9 mouse cellular contexts compared by ENCODE assay signal in genomic region chr16:21644574-21644973, GRCm38 (mm10). TPM values are rescaled to one million over a fixed set of nuclear protein-coding genes. Genes with fewer than 3 reads are reported as not detected.
A peak's percentile ranks its signal among the peaks of the same experiment; 100 is the strongest.
DNase-seq lines count a peak whose midpoint lies in the region; ATAC-seq and TF ChIP-seq lines count a peak whose summit lies in the region.
"Had no signal": no experiment of that assay in that cellular context is flagged by ENCODE, and none has a peak within 500 bp of the region (broad histone marks: within the 10 kb centered on the region; RNA-seq: fewer than 3 reads in every experiment).

No protein-coding gene starts in this region.

- H3K9ac ChIP-seq in heart, embryonic 12.5 days: no peak overlapping the region
- no peak overlapping the region for H3K9ac ChIP-seq in forebrain, postnatal 0 days
- H3K9ac ChIP-seq in liver, embryonic 15.5 days: no peak overlapping the region

- H3K4me3 ChIP-seq in heart, embryonic 12.5 days: no peak overlapping the region
- peak overlapping the region; percentile 64 for H3K4me3 ChIP-seq in E14TG2a.4 (replicated peaks; ENCODE audit: low read length)
- no peak overlapping the region for H3K4me3 ChIP-seq in forebrain, postnatal 0 days (ENCODE audit: low read depth, low read length)
- H3K4me3 ChIP-seq in liver, embryonic 15.5 days (replicated peaks): no peak overlapping the region

- peaks cover 59% of the 10 kb centered on the region for H3K4me1 ChIP-seq in heart, embryonic 12.5 days (replicated peaks)
- H3K4me1 ChIP-seq in E14TG2a.4 (replicated peaks; ENCODE audit: low read depth, low read length): peaks cover 13% of the 10 kb centered on the region
- no peaks in the 10 kb centered on the region for H3K4me1 ChIP-seq in forebrain, postnatal 0 days (ENCODE audit: insufficient read depth)
- H3K4me1 ChIP-seq in liver, embryonic 15.5 days (replicated peaks): peaks cover 26% of the 10 kb centered on the region

- H3K9me3 ChIP-seq in heart, embryonic 12.5 days (replicated peaks): peaks cover 9% of the 10 kb centered on the region
- H3K9me3 ChIP-seq in E14TG2a.4 (ENCODE audit: low read length): no peaks in the 10 kb centered on the region
- no peaks in the 10 kb centered on the region for H3K9me3 ChIP-seq in forebrain, postnatal 0 days (ENCODE audit: low read length)
- no peaks in the 10 kb centered on the region for H3K9me3 ChIP-seq in liver, embryonic 15.5 days (replicated peaks)

- no peak overlapping the region for H3K27ac ChIP-seq in heart, embryonic 12.5 days (ENCODE audit: poor library complexity, severe bottlenecking)
- H3K27ac ChIP-seq in forebrain, postnatal 0 days (ENCODE audit: low read depth, low read length): 0 out of 2 replicates have a peak overlapping the region, but pooled peaks have one; percentile 35
- peak overlapping the region; percentile 53; the same call in 1 of the 2 replicates for H3K27ac ChIP-seq in liver, embryonic 15.5 days (replicated peaks)

- ATAC-seq in heart, embryonic 12.5 days (ENCODE audit: insufficient number of reproducible peaks, low FRiP score): no peak
- ATAC-seq in forebrain, postnatal 0 days: no peak
- no peak for ATAC-seq in liver, embryonic 15.5 days (ENCODE audit: insufficient read depth)

- no peaks in the 10 kb centered on the region for H3K27me3 ChIP-seq in heart, embryonic 12.5 days (replicated peaks)
- H3K27me3 ChIP-seq in E14TG2a.4 (ENCODE audit: insufficient read depth, low read length): no peaks in the 10 kb centered on the region
- H3K27me3 ChIP-seq in forebrain, postnatal 0 days (ENCODE audit: insufficient read depth, low read length): no peaks in the 10 kb centered on the region
- no peaks in the 10 kb centered on the region for H3K27me3 ChIP-seq in liver, embryonic 15.5 days

- 78% methylated on average over 3 of the region's 3 CpGs for WGBS in heart, embryonic 12.5 days
- 64% methylated on average over 3 of the region's 3 CpGs for WGBS in forebrain, postnatal 0 days
- 74% methylated on average over 3 of the region's 3 CpGs for WGBS in liver, embryonic 15.5 days (ENCODE audit: insufficient replicate concordance)

- peaks cover 25% of the 10 kb centered on the region for H3K36me3 ChIP-seq in heart, embryonic 12.5 days
- H3K36me3 ChIP-seq in E14TG2a.4 (ENCODE audit: insufficient read depth, low read length): peaks cover 8% of the 10 kb centered on the region; the same call in 1 of the 2 replicates
- peaks cover 27% of the 10 kb centered on the region for H3K36me3 ChIP-seq in forebrain, postnatal 0 days (ENCODE audit: insufficient read depth)
- H3K36me3 ChIP-seq in liver, embryonic 15.5 days (replicated peaks): no peaks in the 10 kb centered on the region

- H3K4me2 ChIP-seq in heart, embryonic 12.5 days: 0 out of 2 replicates have a peak overlapping the region, but pooled peaks have one; percentile 17
- no peak overlapping the region for H3K4me2 ChIP-seq in forebrain, postnatal 0 days (ENCODE audit: low read depth)
- 0 out of 2 replicates have a peak overlapping the region, but pooled peaks have one; percentile 40 for H3K4me2 ChIP-seq in liver, embryonic 15.5 days

- DNase-seq in heart, adult 18-20 months: no peak
- DNase-seq in forebrain, postnatal 0 days: no peak
- no peak for DNase-seq in urinary bladder, adult 2 months (ENCODE audit: low spot score)
- no peak for DNase-seq in embryo, embryonic 9.5 days (ENCODE audit: extremely low spot score)
- no peak for DNase-seq in adrenal gland, postnatal 14 days
- DNase-seq: cerebellum, adult 9-10 months had no signal

- TF ChIP-seq CTCF in E14TG2a.4 (conservative IDR thresholded peaks at IDR 0.05; ENCODE audit: low read length): no peak
- TF ChIP-seq CTCF in forebrain, postnatal 0 days (IDR thresholded peaks at IDR 0.05; ENCODE audit: low read depth): no peak

RNA-seq across cellular contexts. Expression of gene 2510009E07Rik, which starts 49.9 kb away (rescaled TPM):
- polyA plus RNA-seq in heart, embryonic 12.5 days (2016; fragmentation: Nextera tagmentation; extraction: Ambion mirVana): 26.7 and 26.8 TPM in 2 replicates
- 10 to 100 TPM; 20.5 to 21.7 TPM for total RNA-seq in heart, adult 18-20 months (2021)
- total RNA-seq in forebrain, postnatal 0 days (2014; rRNA removed): 37.0 and 37.6 TPM in 2 replicates
- polyA plus RNA-seq in forebrain, postnatal 0 days (2015; fragmentation: Nextera tagmentation; extraction: Ambion mirVana): 30.6 and 40.5 TPM in 2 replicates
- 3.0 TPM in 2 replicates for polyA plus RNA-seq in liver, embryonic 15.5 days (2015; fragmentation: Nextera tagmentation; extraction: Ambion mirVana)
- polyA plus RNA-seq in urinary bladder, adult 2 months (2012; rRNA removed): 14.1 and 18.9 TPM in 2 replicates
- total RNA-seq in adrenal gland, postnatal 14 days (2021): 16.7 and 17.5 TPM in 2 replicates
